Mouse (Mus musculus): ENCODE results near the gene P2rx5. TPM values are rescaled to one million over a fixed set of nuclear protein-coding genes. Genes with fewer than 3 reads are reported as not detected.
A peak's percentile ranks its signal among the peaks of the same experiment; 100 is the strongest.

The P2rx5 gene
- total and polyA plus RNA-seq, 3 experiments = 0.04 to 0.25 TPM; not detected in 1

DNA sequence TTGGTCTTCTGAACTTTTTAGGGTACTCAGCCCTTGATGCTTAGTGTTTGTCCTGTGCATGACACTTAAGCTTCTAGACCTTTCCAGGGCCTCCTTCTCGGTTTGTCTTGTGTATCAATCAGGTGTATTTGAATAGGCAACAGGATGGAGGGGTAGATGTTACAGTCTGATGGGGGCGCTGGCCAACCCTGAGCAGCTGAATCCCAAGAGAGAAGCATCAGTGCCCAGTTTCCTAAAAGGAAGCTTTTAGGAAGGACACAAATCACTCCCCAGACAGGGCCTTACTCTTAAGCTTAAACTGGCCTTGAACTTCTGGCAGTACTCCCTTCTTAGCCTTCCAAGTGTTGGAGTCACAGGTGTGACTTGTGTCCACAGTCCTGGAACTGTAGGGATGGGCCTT is 17.7 kb downstream of the P2rx5 start:
- TF ChIP-seq MYC (IDR thresholded peaks at IDR 0.05; ENCODE audit: low read depth, low read length) (no peak), TBP (IDR thresholded peaks at IDR 0.05; ENCODE audit: low read depth, low read length) (no peak), GABPA (IDR thresholded peaks at IDR 0.05; ENCODE audit: low read depth, low read length) (no peak)
- DNase-seq (ENCODE audit: low read depth, low spot score) = no peak
- Histone ChIP-seq H3K27me3 (ENCODE audit: control insufficient read depth in 1 of 2, insufficient read depth in 2 of 2, low read length in 2 of 2) (no peaks in the 10 kb centered on the region), H3K4me3 (ENCODE audit: control insufficient read depth in 1 of 2, insufficient read depth in 1 of 2, low read depth in 2 of 2, low read length in 2 of 2) (peak overlapping the region; percentile 81 to 95), H3K36me3 (ENCODE audit: control insufficient read depth in 1 of 2, insufficient read depth in 2 of 2, low read length in 2 of 2) (peaks cover 12 to 19% of the 10 kb centered on the region in 2 experiments; a peak in 3 of 4 replicates), H3K27ac (ENCODE audit: control insufficient read depth, low read depth, low read length) (no peak overlapping the region), H3K79me2 (ENCODE audit: control insufficient read depth, insufficient read depth, low read length, poor library complexity) (peaks cover 38% of the 10 kb centered on the region), H3K4me1 (ENCODE audit: control insufficient read depth in 1 of 2, insufficient read depth in 2 of 2, low read length in 2 of 2) (peaks cover 4 to 12% of the 10 kb centered on the region in 2 experiments), H3K9ac (ENCODE audit: control insufficient read depth, low read depth, low read length, poor library complexity, severe bottlenecking) (peak overlapping the region; percentile 88), H3K9me3 (replicated peaks; ENCODE audit: insufficient read depth, low read length) (no peaks in the 10 kb centered on the region)

DNA sequence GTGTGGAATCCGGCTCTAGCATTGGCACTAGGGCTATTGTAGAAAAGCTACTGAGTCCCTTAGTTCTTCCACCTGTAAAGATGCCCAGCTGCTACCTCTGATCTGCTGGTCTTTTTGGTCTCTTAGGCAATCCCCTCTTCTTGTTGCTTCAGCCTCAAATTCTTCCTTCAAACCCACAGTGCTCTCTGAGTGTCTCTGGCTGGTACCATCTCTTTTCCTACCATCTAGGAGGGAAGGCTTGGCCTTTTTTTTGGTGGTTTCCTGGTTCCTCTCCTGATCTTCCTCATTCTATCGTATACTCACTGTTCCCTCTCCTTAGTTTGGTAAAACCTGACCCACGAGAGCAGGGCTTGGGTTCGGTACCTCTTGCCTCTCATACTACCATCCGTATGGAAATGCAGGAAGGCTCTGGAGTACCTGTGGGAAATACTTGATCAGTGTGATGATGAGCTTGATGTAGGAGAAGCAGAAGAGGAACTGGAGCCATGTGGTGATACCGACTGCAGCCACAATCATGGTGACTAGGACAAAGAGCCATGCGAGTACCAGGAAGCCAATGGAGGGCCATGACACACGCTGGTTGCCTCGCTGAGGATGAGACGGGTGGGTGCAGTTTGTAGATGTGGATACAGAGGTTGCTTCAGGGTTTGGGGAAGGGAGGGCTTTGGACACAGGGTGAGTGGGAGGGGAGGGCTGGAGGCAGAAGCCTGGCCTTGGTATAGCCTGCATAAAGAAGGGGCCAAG is 25.8 kb downstream of the P2rx5 start:
- H3K79me2 ChIP-seq (ENCODE audit: control insufficient read depth, insufficient read depth, low read length, poor library complexity) = no peaks in the 10 kb centered on the region
- no peak overlapping the region for H3K4me3 ChIP-seq (ENCODE audit: control insufficient read depth in 1 of 2, insufficient read depth in 1 of 2, low read depth in 2 of 2, low read length in 2 of 2)
- H3K36me3 ChIP-seq (ENCODE audit: control insufficient read depth in 1 of 2, insufficient read depth in 2 of 2, low read length in 2 of 2) = no peaks in the 10 kb centered on the region
- no peak for DNase-seq (ENCODE audit: low read depth, low spot score)
- TF ChIP-seq MYC (IDR thresholded peaks at IDR 0.05; ENCODE audit: low read depth, low read length) (no peak), CTCF (IDR thresholded peaks at IDR 0.05 in 2 of 3, conservative IDR thresholded peaks at IDR 0.05 in 1 of 3; ENCODE audit: control insufficient read depth in 1 of 3, insufficient read depth in 1 of 3, low read depth in 2 of 3, low read length in 3 of 3, poor library complexity in 1 of 3, severe bottlenecking in 1 of 3) (no peak), USF2 (IDR thresholded peaks at IDR 0.05; ENCODE audit: borderline replicate concordance in 1 of 2, insufficient read depth in 1 of 2, low read depth in 1 of 2, low read length in 2 of 2) (no peak), KAT2A (conservative IDR thresholded peaks at IDR 0.05; ENCODE audit: low read depth, low read length) (no peak), SIN3A (IDR thresholded peaks at IDR 0.05; ENCODE audit: low read length) (no peak), MXI1 (IDR thresholded peaks at IDR 0.05; ENCODE audit: low read depth, low read length) (no peak), E2F4 (IDR thresholded peaks at IDR 0.05; ENCODE audit: borderline replicate concordance, low read depth, low read length) (no peak), JUND (IDR thresholded peaks at IDR 0.05; ENCODE audit: low read depth, low read length) (no peak), SMC3 (IDR thresholded peaks at IDR 0.05; ENCODE audit: low read depth, low read length) (no peak), POLR2A (IDR thresholded peaks at IDR 0.05; ENCODE audit: control insufficient read depth in 1 of 2, insufficient read depth in 1 of 2, low read depth in 1 of 2, low read length in 2 of 2, poor library complexity in 1 of 2) (no peak), TCF12 (IDR thresholded peaks at IDR 0.05; ENCODE audit: low read depth, low read length) (no peak), MAX (IDR thresholded peaks at IDR 0.05; ENCODE audit: low read length) (no peak), EP300 (IDR thresholded peaks at IDR 0.05; ENCODE audit: low read depth in 1 of 2, low read length in 2 of 2) (no peak), ZC3H11A (IDR thresholded peaks at IDR 0.05; ENCODE audit: low read depth, low read length) (no peak), RAD21 (IDR thresholded peaks at IDR 0.05; ENCODE audit: low read depth, low read length) (no peak), GATA1 (IDR thresholded peaks at IDR 0.05; ENCODE audit: low read depth, low read length) (no peak), UBTF (IDR thresholded peaks at IDR 0.05; ENCODE audit: borderline replicate concordance, insufficient read depth, low read depth, low read length) (no peak), NELFE (IDR thresholded peaks at IDR 0.05; ENCODE audit: low read depth, low read length) (no peak), GABPA (IDR thresholded peaks at IDR 0.05; ENCODE audit: low read depth, low read length) (no peak)
- H3K9me3 ChIP-seq (replicated peaks; ENCODE audit: insufficient read depth, low read length) = no peaks in the 10 kb centered on the region
- no peak overlapping the region for H3K9ac ChIP-seq (ENCODE audit: control insufficient read depth, low read depth, low read length, poor library complexity, severe bottlenecking)
- no peaks in the 10 kb centered on the region for H3K27me3 ChIP-seq (ENCODE audit: control insufficient read depth in 1 of 2, insufficient read depth in 2 of 2, low read length in 2 of 2)
- no peaks in the 10 kb centered on the region for H3K4me1 ChIP-seq (ENCODE audit: control insufficient read depth in 1 of 2, insufficient read depth in 2 of 2, low read length in 2 of 2)
- no peak overlapping the region for H3K27ac ChIP-seq (ENCODE audit: control insufficient read depth, low read depth, low read length)

All from MEL (cell line).